Mouse (Mus musculus): ENCODE measurements at regions not wholly inside any gene's neighbourhood (a gene's known extent, or its start where the extent isn't known, plus 50 kb on each side); places are given as distances from the start of the nearest gene placed in this dataset.
A peak's percentile ranks its signal among the peaks of the same experiment; 100 is the strongest.
"Not testable (repeated sequence)": the region's sequence is repeated elsewhere in the genome, so short reads cannot be mapped to it uniquely, and the experiment has no call there.

GRCm38 (mm10) chrX:103250961-103251360 is 64.5 kb upstream of the Nap1l2 start:
- no peak for DNase-seq

GRCm38 (mm10) chrX:103251478-103251877 is 65.0 kb upstream of the Nap1l2 start:
- DNase-seq: not testable (repeated sequence)

DNA sequence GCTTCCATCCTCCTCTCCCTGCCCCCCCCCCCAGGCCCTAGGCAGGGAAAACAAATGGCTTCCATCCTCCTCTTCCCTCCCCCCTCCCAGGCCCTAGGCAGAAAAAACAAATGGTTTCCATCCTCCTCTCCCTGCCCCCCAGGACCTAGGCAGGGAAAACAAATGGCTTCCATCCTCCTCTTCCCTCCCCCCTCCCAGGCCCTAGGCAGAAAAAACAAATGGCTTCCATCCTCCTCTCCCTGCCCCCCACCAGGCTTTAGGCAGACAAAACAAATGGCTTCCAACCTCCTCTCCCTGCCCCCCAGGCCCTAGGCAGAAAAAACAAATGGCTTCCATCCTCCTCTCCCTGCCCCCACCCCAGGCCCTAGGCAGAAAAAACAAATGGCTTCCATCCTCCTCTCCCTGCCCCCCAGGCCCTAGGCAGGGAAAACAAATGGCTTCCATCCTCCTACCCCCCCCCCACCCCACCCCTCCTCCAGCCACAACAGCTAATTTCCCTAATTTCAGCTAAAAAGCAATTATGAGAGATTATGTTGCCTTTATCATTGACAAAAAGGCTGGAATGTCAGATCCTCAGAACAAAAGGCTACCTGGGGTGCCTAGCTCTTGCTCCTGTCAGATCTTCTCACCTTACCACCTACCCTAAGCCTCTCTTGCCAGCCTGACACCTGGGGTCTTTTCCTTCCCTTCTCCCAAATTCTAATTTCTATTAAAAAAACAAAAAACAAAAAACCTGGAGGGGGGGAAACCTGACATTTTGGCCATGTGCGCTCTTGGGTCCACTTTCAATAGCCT is 65.8 kb upstream of the Nap1l2 start:
- DNase-seq: not testable (repeated sequence)

DNA sequence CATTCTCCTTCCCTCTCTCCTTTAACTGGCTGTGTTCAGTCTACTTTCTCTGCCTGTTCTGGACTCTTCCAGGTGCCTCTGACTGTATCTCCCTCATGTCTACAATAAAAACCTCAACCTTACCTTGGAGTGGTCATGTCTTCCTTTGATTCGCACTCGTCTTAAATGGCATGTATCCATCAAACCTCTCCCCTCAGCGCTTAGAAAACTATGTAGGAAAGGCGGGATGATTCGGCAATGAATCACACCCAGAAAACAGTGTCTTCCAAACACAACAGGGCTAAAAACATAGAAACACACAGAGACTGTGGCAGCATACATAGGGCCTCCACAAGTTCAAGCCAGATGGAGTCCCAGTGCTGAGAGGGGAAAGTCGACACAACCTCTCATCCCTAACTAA is 66.4 kb upstream of the Nap1l2 start:
- DNase-seq: no peak

DNA sequence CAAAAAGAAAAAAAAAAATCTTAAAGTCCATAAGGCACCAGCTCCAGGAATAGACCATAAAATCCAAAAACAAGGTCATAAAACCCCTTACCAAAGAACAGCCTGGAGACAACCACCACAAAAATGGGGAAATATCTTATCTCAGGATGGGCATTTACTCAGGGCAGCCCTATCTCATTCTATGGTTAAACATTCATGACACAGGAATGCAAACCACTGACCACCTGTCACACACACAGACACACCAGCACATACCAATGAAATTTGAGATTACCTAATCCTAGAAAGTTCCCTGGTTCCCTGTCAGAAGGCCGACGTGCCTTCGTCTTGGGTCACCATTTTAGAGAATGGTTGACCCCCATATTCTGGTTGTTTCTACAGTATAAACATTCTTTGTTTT is 66.3 kb upstream of the Cdx4 start:
- no peak for DNase-seq

- DNase-seq: peak; percentile 40
Measured at GRCm38 (mm10) chrX:103259882-103260281, 61.3 kb upstream of the Cdx4 start.

All from cerebellum, adult 8-10 months (tissue).